Mouse (Mus musculus): ENCODE measurements around the gene Zfp189. TPM values are rescaled to one million over a fixed set of nuclear protein-coding genes. Genes with fewer than 3 reads are reported as not detected.

Gene Zfp189
- polyA plus RNA-seq, 1 experiment from 2014 or later: 10.5 TPM

DNA sequence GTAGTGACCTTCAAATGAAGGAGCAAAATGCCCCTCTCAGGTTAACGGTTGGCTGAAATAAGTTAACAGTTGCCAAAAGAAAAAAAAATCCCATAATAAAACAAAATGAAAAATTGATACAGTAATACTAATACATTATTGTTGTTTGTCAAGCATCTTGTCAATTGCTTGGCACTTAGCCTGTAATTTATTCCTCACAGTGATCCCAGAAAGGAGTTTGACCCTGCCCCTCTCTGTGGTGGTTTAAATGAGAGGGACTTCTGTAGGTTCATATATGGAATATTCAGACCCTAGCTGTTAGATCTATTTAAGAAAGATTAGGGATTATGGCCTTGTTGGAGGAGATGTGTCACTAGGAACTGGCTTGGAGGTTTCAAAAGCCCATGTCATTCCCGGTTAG is 25.1 kb downstream of the Zfp189 start:
- H3K4me1 ChIP-seq: no peaks in the 10 kb centered on the region
- no peaks in the 10 kb centered on the region for H3K9me3 ChIP-seq (replicated peaks)
- H3K4me2 ChIP-seq: no peak overlapping the region
- 88% methylated on average over 2 of the region's 2 CpGs for WGBS
- no peaks in the 10 kb centered on the region for H3K27me3 ChIP-seq (replicated peaks)
- H3K36me3 ChIP-seq: no peaks in the 10 kb centered on the region
- no peak overlapping the region for H3K27ac ChIP-seq (replicated peaks)
- no peak overlapping the region for H3K9ac ChIP-seq (replicated peaks)
- no peak for ATAC-seq (ENCODE audit: low FRiP score)
- H3K4me3 ChIP-seq (replicated peaks): no peak overlapping the region

DNA sequence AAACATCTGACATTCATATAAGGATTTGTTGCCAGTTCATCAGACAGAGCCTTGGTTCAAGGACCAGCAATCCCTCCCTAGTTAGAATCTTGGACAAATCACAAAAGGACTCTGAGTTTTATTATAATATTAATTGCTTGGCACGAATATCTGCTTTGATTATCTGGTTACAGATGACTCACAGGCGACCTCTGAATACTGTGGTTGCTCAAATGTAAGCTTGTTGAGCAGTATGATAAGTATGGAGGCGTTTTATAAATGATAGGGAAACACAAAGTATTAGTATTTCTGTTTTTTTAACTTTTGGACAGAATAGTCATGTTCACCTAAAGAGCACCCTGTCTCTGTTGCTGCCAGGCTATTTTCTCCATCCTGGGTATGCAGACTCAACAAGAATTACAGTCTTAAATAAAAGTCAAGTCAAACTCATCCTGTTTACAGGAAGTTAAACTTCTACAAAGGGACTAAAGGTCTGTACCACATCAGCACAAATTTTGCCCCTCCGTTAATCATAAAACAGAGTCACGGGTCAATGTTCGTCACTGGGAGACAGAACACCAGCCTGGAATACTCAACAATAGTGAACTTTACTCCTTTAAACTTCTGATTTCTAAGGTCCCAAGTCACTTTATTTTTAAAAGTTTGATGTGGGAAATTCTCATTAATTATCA is 26.0 kb downstream of the Zfp189 start:
- H3K9me3 ChIP-seq (replicated peaks): no peaks in the 10 kb centered on the region
- ATAC-seq (ENCODE audit: low FRiP score): no peak
- no peaks in the 10 kb centered on the region for H3K27me3 ChIP-seq (replicated peaks)
- H3K4me3 ChIP-seq (replicated peaks): no peak overlapping the region
- 74% methylated on average over 6 of the region's 6 CpGs for WGBS
- H3K27ac ChIP-seq (replicated peaks): no peak overlapping the region
- no peaks in the 10 kb centered on the region for H3K4me1 ChIP-seq
- H3K4me2 ChIP-seq: no peak overlapping the region
- no peak overlapping the region for H3K9ac ChIP-seq (replicated peaks)
- H3K36me3 ChIP-seq: no peaks in the 10 kb centered on the region

DNA sequence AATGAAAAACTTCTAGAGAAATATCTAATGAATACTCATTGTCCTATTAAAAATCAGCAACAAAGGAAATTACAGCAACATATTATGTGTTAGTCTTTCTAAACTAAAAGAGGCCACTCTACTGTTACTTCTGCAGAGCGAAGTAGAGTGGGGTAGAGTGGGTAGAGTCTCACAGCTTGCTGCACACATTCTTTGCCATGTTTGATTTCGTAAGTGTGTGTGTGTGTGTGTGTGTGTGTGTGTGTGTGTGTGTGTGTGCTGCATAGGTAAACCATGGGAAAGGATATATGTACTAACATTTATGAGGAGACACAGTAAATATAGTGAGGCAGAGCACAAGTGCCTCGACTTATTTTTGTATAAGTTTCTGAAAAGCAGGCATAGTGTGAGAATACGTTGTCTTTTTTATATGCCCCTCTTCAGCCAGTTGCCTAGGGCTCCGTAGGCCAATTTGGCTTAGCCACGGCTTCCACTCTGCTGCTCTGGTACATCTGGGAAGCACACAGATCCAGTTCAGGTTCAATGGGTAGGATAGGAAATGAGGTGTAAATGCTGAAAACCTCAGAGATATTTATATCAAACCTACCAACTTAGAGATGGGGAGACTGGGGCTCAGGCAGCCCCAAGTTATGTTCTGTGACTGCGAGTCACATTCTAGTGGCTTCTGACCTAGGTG is 26.7 kb downstream of the Zfp189 start:
- Histone ChIP-seq H3K9ac (replicated peaks) (no peak overlapping the region), H3K4me2 (no peak overlapping the region), H3K36me3 (no peaks in the 10 kb centered on the region), H3K27me3 (replicated peaks) (no peaks in the 10 kb centered on the region), H3K4me1 (no peaks in the 10 kb centered on the region), H3K9me3 (replicated peaks) (no peaks in the 10 kb centered on the region), H3K27ac (replicated peaks) (no peak overlapping the region), H3K4me3 (replicated peaks) (no peak overlapping the region)
- no peak for ATAC-seq (ENCODE audit: low FRiP score)
- WGBS: 87% methylated on average over 7 of the region's 7 CpGs

DNA sequence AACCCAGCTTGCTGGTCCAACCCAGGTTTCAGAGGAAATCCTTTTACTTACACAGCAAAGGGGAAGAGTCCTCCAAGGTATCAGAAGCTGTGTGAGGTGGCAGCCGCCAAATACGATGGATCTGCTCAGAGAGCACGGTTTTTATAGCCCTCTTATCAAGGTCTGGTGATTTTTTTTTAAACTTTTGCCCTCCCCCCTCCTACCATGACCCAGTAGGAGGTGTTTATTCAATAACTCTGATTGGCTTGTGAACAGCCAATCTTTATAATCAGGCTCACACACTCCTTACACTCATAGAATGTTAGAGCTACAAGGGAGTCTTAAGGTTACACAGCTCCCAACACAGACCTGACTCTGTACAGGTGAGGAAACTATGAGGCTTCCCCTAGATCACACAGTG is 28.4 kb downstream of the Zfp189 start, which contains the start of gene Aldob:
TSS of gene Aldob (minus strand) at position 164 of the 400 bp plus-strand sequence.
- no peaks in the 10 kb centered on the region for H3K27me3 ChIP-seq (replicated peaks)
- WGBS: 65% methylated on average over 3 of the region's 3 CpGs
- no peaks in the 10 kb centered on the region for H3K4me1 ChIP-seq
- ATAC-seq (ENCODE audit: low FRiP score): no peak
- no peak within 1 kb of the TSS for H3K9ac ChIP-seq (replicated peaks)
- H3K4me2 ChIP-seq: no peak within 1 kb of the TSS
- no peak within 1 kb of the TSS for H3K27ac ChIP-seq (replicated peaks)
- no peaks in the 10 kb centered on the region for H3K9me3 ChIP-seq (replicated peaks)
- no peak within 1 kb of the TSS for H3K4me3 ChIP-seq (replicated peaks)
- H3K36me3 ChIP-seq: no peaks in the 10 kb centered on the region

DNA sequence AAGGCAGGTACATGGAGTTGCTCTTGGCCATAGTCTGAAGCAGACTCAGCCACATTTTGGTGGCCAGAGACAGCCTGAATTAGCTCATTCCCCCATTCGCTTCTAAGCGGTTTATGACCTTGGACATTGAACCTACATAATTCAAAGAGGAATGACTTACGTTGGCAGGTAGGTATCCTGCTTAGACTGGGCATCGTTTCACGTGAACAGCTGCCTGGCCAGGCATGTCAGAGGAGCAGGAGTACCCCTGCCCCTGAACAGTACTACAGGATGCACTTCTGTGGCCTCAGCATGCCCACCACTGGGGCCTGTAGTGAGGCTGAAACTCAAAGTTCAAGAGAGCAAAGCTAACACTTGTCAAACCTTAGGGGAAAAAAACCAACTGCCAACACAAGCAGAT is 32.4 kb downstream of the Zfp189 start:
- no peaks in the 10 kb centered on the region for H3K9me3 ChIP-seq (replicated peaks)
- H3K36me3 ChIP-seq: no peaks in the 10 kb centered on the region
- no peak overlapping the region for H3K27ac ChIP-seq (replicated peaks)
- no peak for ATAC-seq (ENCODE audit: low FRiP score)
- 80% methylated on average over 5 of the region's 5 CpGs for WGBS
- no peak overlapping the region for H3K4me2 ChIP-seq
- H3K27me3 ChIP-seq (replicated peaks): no peaks in the 10 kb centered on the region
- H3K4me3 ChIP-seq (replicated peaks): no peak overlapping the region
- no peaks in the 10 kb centered on the region for H3K4me1 ChIP-seq
- no peak overlapping the region for H3K9ac ChIP-seq (replicated peaks)

DNA sequence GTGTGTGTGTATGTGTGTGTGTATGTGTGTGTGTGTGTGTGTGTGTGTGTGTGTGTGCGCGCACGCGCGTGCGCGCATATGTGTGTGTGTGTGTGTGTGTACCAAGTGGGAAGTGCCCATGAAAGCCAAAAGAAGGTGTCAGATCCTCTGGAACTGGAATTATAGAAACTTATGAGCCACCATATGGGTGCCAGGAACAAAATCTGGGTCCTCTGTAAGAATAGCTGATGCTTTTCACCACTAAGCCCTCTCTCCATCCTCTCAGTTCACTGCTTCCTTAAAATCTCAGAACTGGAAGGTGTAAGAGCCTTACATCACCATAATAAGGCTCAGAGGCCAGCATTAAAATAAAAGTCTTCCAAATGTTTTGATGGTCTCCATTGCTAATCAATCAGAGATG is 36.4 kb downstream of the Zfp189 start:
- Histone ChIP-seq H3K4me3 (replicated peaks) (no peak overlapping the region), H3K4me2 (no peak overlapping the region), H3K27me3 (replicated peaks) (no peaks in the 10 kb centered on the region), H3K27ac (replicated peaks) (no peak overlapping the region), H3K36me3 (no peaks in the 10 kb centered on the region), H3K4me1 (no peaks in the 10 kb centered on the region), H3K9me3 (replicated peaks) (no peaks in the 10 kb centered on the region), H3K9ac (replicated peaks) (no peak overlapping the region)
- ATAC-seq (ENCODE audit: low FRiP score): no peak
- WGBS: 91% methylated on average over 7 of the region's 7 CpGs

DNA sequence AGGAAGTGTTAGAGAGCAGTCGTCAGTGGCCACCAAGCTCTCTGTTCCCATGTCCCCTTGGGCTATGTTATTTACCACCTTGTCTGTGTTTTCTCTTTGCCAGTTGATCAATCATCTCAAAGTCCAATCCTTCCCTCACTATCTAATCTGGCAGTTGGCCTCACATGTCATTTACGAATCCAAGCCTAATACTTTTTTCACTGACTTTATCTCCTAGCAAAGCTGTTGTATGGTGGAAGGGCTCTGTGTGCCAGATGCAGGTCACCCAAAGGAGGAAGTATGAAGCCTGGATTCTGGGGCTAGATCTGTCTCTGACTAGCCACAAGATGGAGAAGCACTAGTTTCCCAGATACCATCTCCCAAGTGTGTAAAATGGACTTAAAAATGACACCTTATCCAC is 37.2 kb downstream of the Zfp189 start:
- Histone ChIP-seq H3K4me3 (replicated peaks) (no peak overlapping the region), H3K27ac (replicated peaks) (no peak overlapping the region), H3K36me3 (no peaks in the 10 kb centered on the region), H3K4me2 (no peak overlapping the region), H3K9ac (replicated peaks) (no peak overlapping the region), H3K4me1 (no peaks in the 10 kb centered on the region), H3K27me3 (replicated peaks) (no peaks in the 10 kb centered on the region), H3K9me3 (replicated peaks) (no peaks in the 10 kb centered on the region)
- 85% methylated on average over 2 of the region's 2 CpGs for WGBS
- ATAC-seq (ENCODE audit: low FRiP score): no peak

DNA sequence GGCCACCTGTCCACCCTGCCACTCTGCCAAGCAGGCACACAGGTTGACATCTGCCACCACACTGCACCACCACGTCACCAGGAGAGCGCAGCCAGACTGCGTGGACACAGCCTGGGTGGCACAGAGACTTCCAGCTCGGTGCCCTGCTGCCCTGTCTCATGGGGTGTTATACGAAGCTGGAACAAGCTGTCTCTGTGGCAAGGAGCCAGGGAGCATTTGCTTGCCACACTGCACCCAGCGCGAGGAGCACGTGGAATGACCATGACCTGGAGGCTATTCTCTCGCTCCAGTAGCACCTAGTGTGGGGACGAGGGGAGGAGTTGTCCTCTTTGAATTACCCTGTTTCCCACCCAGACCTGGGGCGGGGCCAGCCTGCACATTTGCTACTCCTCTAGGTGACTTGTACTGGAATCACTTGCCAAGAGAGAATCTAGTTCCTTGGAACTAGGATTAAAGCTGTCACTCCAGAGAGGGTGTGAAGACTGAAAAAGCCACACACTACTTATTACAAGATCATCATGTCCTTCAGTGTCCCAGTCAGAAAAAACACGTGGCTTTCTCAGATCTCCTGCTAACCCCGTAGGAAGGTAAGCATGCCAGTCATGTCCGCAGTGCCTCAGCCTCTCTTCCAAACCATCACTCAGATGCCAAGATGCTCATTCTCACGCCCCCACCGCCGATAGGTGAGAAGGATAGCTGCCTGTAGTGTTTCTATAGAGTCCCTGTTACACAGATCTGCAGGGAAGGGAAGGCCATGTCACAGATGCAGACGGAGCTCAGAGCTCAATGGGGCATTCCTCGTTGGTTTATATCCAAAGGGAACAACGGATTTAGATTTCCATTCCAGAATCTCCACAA is 39.2 kb downstream of the Zfp189 start:
- H3K27me3 ChIP-seq (replicated peaks): no peaks in the 10 kb centered on the region
- H3K36me3 ChIP-seq: no peaks in the 10 kb centered on the region
- no peak overlapping the region for H3K4me2 ChIP-seq
- no peak overlapping the region for H3K9ac ChIP-seq (replicated peaks)
- H3K9me3 ChIP-seq (replicated peaks): no peaks in the 10 kb centered on the region
- H3K4me3 ChIP-seq (replicated peaks): no peak overlapping the region
- no peak overlapping the region for H3K27ac ChIP-seq (replicated peaks)
- 71% methylated on average over 20 of the region's 20 CpGs for WGBS
- H3K4me1 ChIP-seq: no peaks in the 10 kb centered on the region
- ATAC-seq (ENCODE audit: low FRiP score): 0 out of 2 replicates have a peak, but pooled peaks have one; percentile 24

DNA sequence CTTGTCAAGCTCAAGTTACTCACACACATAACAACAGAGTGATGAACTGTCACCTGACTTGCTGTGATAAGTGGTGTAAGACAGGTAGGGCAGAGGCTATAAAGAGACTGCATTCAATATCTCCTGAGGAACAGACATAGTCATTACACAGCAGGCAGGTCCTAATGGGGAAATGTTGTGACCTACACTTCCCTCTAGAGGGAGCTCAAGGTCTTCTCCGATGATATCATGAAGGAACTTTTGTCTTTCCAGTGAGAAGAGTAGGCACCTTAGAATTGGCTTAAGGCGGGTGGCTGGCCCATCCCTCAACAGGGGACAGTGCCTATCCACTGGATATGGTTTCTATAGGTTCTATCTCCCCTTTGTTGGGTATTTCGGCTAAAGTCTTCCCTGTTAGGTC is 46.6 kb downstream of the Zfp189 start:
- no peak overlapping the region for H3K9ac ChIP-seq (replicated peaks)
- no peak overlapping the region for H3K27ac ChIP-seq (replicated peaks)
- no peaks in the 10 kb centered on the region for H3K27me3 ChIP-seq (replicated peaks)
- WGBS: 16% methylated on average over 3 of the region's 3 CpGs
- H3K36me3 ChIP-seq: no peaks in the 10 kb centered on the region
- H3K4me1 ChIP-seq: no peaks in the 10 kb centered on the region
- no peak overlapping the region for H3K4me3 ChIP-seq (replicated peaks)
- H3K4me2 ChIP-seq: no peak overlapping the region
- H3K9me3 ChIP-seq (replicated peaks): no peaks in the 10 kb centered on the region
- peak; percentile 63 for ATAC-seq (ENCODE audit: low FRiP score)

DNA sequence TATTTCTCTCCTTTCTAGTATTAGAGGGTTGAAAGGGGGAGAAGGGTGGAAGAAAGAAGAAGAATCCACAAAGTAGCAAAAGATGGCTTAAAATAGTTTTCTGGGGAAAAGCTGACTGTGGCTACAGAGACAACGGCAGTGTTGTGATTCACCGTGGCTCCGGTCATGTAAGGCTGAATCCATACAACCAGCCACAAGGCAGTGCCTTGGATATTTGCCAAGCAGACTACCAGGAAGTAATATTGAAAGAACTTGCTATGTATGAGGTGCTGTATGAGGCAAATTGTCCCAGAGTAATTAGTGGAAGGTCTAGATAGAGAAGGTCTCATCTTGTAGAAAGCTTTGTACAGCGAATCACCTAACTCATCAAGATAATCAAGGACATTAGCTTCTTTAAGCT is 51.2 kb downstream of the Zfp189 start:
- Histone ChIP-seq H3K27me3 (replicated peaks) (no peaks in the 10 kb centered on the region), H3K27ac (replicated peaks) (no peak overlapping the region), H3K4me1 (no peaks in the 10 kb centered on the region), H3K4me2 (no peak overlapping the region), H3K9me3 (replicated peaks) (no peaks in the 10 kb centered on the region), H3K9ac (replicated peaks) (no peak overlapping the region), H3K36me3 (no peaks in the 10 kb centered on the region), H3K4me3 (replicated peaks) (no peak overlapping the region)
- no peak for ATAC-seq (ENCODE audit: low FRiP score)
- 90% methylated on average over 4 of the region's 4 CpGs for WGBS

Measured in neural tube, embryonic 15.5 days (tissue).